Mouse (Mus musculus) lung, adult 10 weeks (tissue): ENCODE results near the gene Rorc. TPM values are rescaled to one million over a fixed set of nuclear protein-coding genes. Genes with fewer than 3 reads are reported as not detected.

Experiments
- polyA plus RNA-seq: library from polyadenylated mRNA; stranded (reverse); fragments of 350-450 nt; fragmentation: Illumina TruSeq; extraction: RNeasy Lipid Tissue Mini Kit (QIAGEN cat#74804); gene quantifications from one replicate; pipeline ENCODE4 v1.2.3, GENCODE M21; 2014; ENCODE audit warnings: low read depth, low replicate concordance; ENCODE audit not compliant: insufficient read depth

Rorc gene
- 8.8 TPM for polyA plus RNA-seq

DNA sequence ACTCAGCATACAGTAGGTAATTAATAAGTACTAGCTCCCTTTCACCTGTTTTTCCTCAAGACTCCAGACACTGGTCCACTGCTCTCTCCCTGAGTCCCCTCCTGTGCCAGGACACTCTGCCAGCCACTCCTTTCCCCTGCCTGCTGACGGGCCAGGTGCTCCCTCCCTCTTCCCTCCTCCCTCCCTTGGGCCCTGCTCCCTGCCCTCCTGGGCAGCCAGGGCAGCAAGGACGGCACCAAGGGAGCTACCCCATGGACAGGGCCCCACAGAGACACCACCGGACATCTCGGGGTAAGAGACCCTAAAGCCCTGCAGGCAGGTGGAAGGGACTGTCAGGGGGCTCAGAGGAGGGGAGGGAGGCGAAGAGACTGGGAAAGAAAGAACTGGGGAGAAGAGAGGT, at the start of gene Rorc:
Gene Rorc, plus strand, starts transcription at position 154 of the 400 bp plus-strand sequence.

DNA sequence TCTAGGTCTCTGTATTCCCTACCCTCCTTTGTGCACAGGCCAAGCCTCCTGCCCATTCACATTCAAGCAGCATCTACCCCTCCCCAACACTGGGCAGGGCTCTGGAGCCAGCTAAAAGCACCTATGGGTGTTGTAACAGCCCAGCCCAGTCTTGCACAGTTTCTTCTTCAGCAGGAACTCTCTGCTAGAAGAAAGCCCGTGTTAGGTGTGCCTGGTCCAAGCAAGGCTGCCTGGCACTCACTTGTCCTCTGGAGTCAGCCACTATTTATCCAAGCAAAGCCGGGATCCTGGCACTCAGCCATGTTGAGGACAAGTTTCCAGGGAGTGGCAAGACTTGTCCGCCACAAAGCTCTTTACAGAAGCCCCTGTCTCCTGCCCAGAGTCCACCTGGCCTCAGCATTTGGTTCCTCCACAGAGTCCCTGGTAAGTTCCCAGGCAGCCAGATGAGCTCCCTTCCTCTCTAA, 30.6 kb upstream of the Rorc start, which contains the start of gene Them5:
Gene Them5, plus strand, starts transcription at position 141 of the 464 bp plus-strand sequence.

DNA sequence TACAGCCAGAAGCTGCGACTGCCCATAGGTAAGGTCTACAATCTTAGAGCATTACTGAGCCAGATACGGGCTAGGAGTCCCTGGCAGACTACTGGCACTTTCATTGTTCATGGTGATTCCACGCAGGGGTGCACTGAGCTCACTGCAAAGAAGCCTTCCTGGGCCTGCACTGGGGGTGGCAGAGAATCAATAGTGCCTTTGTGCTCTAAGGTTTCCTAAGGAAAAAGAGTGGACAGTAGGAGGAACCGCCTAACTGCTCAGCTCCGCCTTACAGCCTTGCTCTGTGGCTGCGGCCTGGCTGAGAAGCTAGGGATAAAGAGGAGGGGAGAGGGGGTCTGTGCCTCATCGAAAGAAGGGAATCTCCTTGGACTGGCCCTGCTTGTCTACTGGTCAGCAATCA, 10.5 kb upstream of the Rorc start, which contains the start of gene C2cd4d:
Gene C2cd4d, plus strand, starts transcription at position 301 of the 400 bp plus-strand sequence.

DNA sequence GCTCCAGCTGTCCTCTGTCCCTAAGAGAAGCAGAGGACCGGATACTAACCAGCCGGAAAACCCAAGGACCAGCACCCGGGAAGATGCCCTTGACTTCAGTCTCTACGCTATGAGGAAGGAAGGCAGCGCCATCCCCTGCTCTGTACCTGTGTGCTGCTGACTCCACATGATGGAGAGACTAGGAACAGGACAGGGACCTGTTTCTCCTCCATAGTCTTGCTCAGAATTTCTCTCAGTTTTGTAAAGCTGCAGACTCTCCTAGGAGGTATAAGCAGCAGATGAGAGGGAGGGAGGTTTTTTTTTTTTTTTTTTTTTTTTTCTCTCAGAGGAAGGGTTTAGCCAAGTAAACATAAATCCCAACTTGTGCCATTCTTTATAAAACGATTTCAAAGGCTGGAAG, 25.6 kb downstream of the Rorc start, which contains the start of gene Lingo4:
Gene Lingo4, plus strand, starts transcription at position 301 of the 400 bp plus-strand sequence.

DNA sequence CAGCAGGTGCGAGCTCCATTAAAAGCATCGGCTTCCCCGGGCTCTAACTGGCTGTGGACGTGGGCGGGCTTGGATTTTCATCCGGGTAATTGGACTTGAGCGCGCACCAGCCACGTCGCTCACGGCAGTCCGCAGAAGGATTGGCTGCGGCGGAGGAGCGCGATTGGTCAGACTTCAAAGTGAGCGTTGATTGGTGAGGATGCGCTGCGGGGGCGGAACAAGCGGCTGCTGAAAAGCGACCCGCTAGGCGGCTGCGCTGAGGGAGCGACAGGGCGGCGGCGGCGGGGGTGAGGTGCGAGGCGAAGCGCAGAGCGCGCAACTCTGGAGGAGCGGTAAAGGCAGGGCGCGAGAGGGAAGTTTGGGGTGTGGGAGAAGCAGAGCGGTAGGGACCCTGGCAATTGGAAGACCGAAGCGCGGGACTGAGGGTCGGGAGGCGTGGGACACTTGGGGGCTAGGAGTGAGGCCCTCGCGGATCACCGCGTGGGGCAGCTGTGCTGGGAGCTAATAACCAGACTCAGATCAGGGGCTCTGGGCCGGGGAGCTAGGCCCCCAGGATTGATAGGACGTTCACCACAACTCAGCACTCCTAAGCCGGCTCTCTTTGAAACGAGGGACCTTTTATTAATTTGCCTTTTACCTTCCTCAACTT, 40.6 kb downstream of the Rorc start, which contains the start of gene Tdrkh:
Gene Tdrkh, plus strand, starts transcription at position 243 of the 649 bp plus-strand sequence.

DNA sequence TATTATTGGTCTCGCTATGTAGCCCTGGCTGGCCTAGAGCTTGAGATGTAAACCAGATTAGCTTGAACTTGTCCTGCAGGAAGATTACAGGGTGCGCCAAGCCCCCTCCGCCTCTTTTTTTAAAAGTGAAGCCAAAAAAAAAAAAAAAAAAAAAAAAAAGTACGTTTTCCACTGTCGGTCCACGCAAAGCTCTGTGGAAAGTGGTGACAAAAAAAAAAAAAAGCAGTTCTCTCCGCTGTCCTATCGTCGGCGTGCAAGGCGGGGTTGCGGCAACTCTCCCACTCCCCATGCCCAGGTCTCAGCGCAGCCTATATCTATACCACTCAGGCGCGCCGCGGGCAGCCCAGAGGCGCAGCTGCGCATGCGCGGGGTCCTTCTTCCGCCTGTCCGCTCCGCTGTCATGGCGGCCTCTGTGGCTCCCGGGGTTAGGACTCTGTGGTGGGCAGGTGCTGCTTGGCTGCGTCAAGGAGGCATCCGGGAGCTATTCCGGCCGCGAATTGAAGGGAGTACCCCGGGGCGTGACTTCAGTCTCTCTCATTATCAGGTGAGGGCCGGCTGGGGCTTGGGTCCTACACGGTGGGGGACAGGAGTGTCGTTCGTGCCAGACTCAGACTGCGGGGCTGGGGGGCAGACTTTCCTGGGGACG, 70.5 kb downstream of the Rorc start, which contains the start of gene Mrpl9:
Gene Mrpl9, plus strand, starts transcription at position 368 of the 646 bp plus-strand sequence.

DNA sequence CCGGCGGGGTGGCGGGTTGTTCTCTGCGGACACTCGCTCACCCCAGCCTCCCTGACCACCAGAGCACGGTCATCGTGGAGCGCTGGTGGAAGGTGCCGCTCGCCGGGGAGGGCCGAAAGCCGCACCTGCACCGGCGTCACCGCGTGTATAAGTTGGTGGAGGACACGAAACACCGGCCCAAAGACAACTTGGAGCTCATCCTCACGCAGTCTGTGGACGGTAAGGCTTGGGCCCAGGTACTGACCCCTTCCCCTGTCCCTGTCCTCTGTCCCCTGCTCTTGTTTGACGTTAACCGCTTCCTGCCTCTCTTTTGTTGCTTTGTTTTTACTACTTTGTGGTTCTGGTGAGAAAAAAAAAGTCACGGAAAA, 71.0 kb downstream of the Rorc start, which contains the start of gene Oaz3:
Gene Oaz3, minus strand, starts transcription at position 319 of the 368 bp plus-strand sequence.

Other genes starting within 250 kb of the Rorc start
- gene Gm10696, start 194.6 kb upstream of the Rorc start, polyA plus RNA-seq: not detected
- not detected for gene Gm5286, start 176.1 kb upstream of the Rorc start, polyA plus RNA-seq
- gene Gm4778, start 108.8 kb upstream of the Rorc start, polyA plus RNA-seq: not detected
- 7.1 TPM for gene Them4, start 62.7 kb upstream of the Rorc start, polyA plus RNA-seq
- gene Them5, start 30.7 kb upstream of the Rorc start, polyA plus RNA-seq: 0.32 TPM
- gene C2cd4d, start 10.4 kb upstream of the Rorc start, polyA plus RNA-seq: not detected
- 0.06 TPM for gene Lingo4, start 25.7 kb downstream of the Rorc start, polyA plus RNA-seq
- gene Tdrkh, start 40.5 kb downstream of the Rorc start, polyA plus RNA-seq: 2.7 TPM
- gene Mrpl9, start 70.5 kb downstream of the Rorc start, polyA plus RNA-seq: 42.6 TPM
- not detected for gene Oaz3, start 71.1 kb downstream of the Rorc start, polyA plus RNA-seq
- 0.17 TPM for gene Celf3, start 105.5 kb downstream of the Rorc start, polyA plus RNA-seq
- gene Riiad1, start 107.5 kb downstream of the Rorc start, polyA plus RNA-seq: 31.7 TPM
- 10.9 TPM for gene Snx27, start 209.9 kb downstream of the Rorc start, polyA plus RNA-seq